Mouse (Mus musculus) embryonic facial prominence, embryonic 14.5 days (tissue): Measurements from ENCODE around the gene Gabpb1. TPM values are rescaled to one million over a fixed set of nuclear protein-coding genes. Genes with fewer than 3 reads are reported as not detected.

Experiments
- ATAC-seq: fragments of 200-750 bp; cut with Nextera tagmentation; 2 replicates; pipeline ENCODE4 v1.8.0; 2017; ENCODE audit warnings: low read depth, moderate number of reproducible peaks, moderate TSS enrichment
- DNase-seq: peaks from one replicate; pipeline ENCODE4 v3.0.0-alpha.2; 2015; ENCODE audit warnings: low spot score
- H3K27ac ChIP-seq: fragments of 300-500 bp; sonication (generic); replicated peaks from 2 replicates; pipeline ENCODE4 v1.5.1; 2014; ENCODE audit warnings: low read depth, mild to moderate bottlenecking, low read length, moderate library complexity
- H3K27me3 ChIP-seq: fragments of 300-500 bp; sonication (generic); replicated peaks from 2 replicates; pipeline ENCODE4 v1.6.1; 2014; ENCODE audit warnings: low read length; ENCODE audit not compliant: control insufficient read depth, insufficient read depth
- H3K36me3 ChIP-seq: fragments of 300-500 bp; sonication (generic); 2 replicates; pipeline ENCODE4 v1.6.1; 2014; ENCODE audit warnings: low read length, mixed read lengths; ENCODE audit not compliant: control insufficient read depth, insufficient read depth
- H3K4me1 ChIP-seq: fragments of 300-500 bp; sonication (generic); 2 replicates; pipeline ENCODE4 v1.6.1; 2014; ENCODE audit warnings: antibody characterized with exemption, low read length; ENCODE audit not compliant: control insufficient read depth, insufficient read depth
- H3K4me2 ChIP-seq: fragments of 300-500 bp; sonication (generic); 2 replicates; pipeline ENCODE4 v1.6.1; 2014; ENCODE audit warnings: low read depth, mild to moderate bottlenecking, low read length, moderate library complexity, mixed read lengths
- H3K4me3 ChIP-seq: fragments of 300-500 bp; sonication (generic); 2 replicates; pipeline ENCODE4 v1.5.1; 2014; ENCODE audit warnings: low read depth, mild to moderate bottlenecking, low read length
- H3K9ac ChIP-seq: fragments of 300-500 bp; sonication (generic); 2 replicates; pipeline ENCODE4 v1.6.1; 2014; ENCODE audit warnings: low read depth, mild to moderate bottlenecking, low read length, moderate library complexity, mixed read lengths
- H3K9me3 ChIP-seq: fragments of 300-500 bp; sonication (generic); 2 replicates; pipeline ENCODE4 v1.6.1; 2016; ENCODE audit warnings: low read length; ENCODE audit not compliant: control insufficient read depth
- WGBS: fragments of 180-500 bp; shearing (Covaris S2); extraction: QIAGEN DNeasy Blood & Tissue Kit; methylation state at CpG from one replicate; pipeline ENCODE4 v1.1.7; 2014; 5-methylcytosine and 5-hydroxymethylcytosine counted together
- polyA plus RNA-seq: library from polyadenylated mRNA; unstranded; fragments of >200 nt; fragmentation: Nextera tagmentation; extraction: Ambion mirVana; gene quantifications from 2 replicates; pipeline ENCODE4 v1.2.1, GENCODE M21; 2014

Gabpb1 gene
- polyA plus RNA-seq = 43.1 and 47.9 TPM in 2 replicates

- Histone ChIP-seq H3K4me3 (peak within 1 kb of the TSS; percentile 96), H3K27me3 (no peaks in the 10 kb centered on the region), H3K27ac (peak within 1 kb of the TSS; percentile 100), H3K9me3 (peaks cover 5% of the 10 kb centered on the region; the same call in 1 of the 2 replicates), H3K4me1 (peaks cover 25% of the 10 kb centered on the region), H3K36me3 (peaks cover 26% of the 10 kb centered on the region), H3K4me2 (peak within 1 kb of the TSS; percentile 80), H3K9ac (peak within 1 kb of the TSS; percentile 100)
- WGBS = 27% methylated on average over 12 of the region's 12 CpGs
- ATAC-seq (no peak), DNase-seq (no peak)
Observed at GRCm38 (mm10) chr2:126676122-126676515, at the start of gene Gabpb1. Gene Gabpb1 (minus strand): TSS chr2:126676337.

DNA sequence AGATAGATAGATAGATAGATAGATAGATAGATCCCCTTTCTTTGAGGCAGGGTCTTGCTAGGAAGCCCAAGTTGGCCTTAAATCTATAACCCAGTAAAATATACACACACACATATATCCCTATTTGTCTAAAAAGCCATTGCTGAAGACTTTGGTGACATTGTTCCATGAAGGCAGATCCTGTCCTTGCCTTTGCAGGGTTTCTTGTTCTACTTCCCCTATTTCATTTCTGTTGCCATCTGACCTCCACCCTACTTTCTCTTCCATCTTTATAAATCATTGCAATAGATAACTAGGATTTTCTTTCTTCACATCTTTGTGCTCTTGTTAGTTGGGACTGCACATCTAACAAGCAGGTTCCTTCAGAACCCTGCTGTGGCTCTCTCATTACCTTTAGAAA is 36.8 kb upstream of the Gabpb1 start:
- Histone ChIP-seq H3K4me1 (0 out of 2 replicates have a peak, but pooled peaks cover 8% of the 10 kb centered on the region), H3K27ac (no peak overlapping the region), H3K9me3 (no peaks in the 10 kb centered on the region), H3K4me2 (no peak overlapping the region), H3K36me3 (no peaks in the 10 kb centered on the region), H3K27me3 (no peaks in the 10 kb centered on the region), H3K4me3 (no peak overlapping the region), H3K9ac (no peak overlapping the region)
- DNase-seq (no peak), ATAC-seq (no peak)

DNA sequence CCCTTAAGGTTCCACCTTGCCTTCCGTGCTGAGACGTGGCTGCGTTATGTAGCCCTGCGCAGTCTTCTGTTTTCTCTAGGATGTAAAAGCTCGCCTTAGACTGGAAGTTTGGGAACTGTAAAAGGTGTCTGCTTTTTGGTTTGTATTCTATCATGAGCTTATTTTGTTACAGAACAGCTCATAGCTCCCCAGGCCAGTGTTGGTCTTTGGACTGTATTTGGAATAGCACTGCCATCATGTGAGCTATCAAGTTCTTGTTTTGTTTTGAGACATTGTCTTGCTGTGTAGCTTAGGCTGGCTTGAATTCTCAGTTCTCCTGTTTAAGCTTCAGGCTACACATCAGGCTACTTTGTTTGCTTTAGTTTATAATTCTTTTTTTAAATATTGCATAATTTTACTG is 36.4 kb upstream of the Gabpb1 start:
- DNase-seq = no peak
- Histone ChIP-seq H3K4me1 (0 out of 2 replicates have a peak, but pooled peaks cover 9% of the 10 kb centered on the region), H3K4me2 (no peak overlapping the region), H3K36me3 (no peaks in the 10 kb centered on the region), H3K27me3 (no peaks in the 10 kb centered on the region), H3K9me3 (no peaks in the 10 kb centered on the region), H3K9ac (no peak overlapping the region), H3K27ac (no peak overlapping the region), H3K4me3 (no peak overlapping the region)
- ATAC-seq = no peak
- 94% methylated on average over 5 of the region's 5 CpGs for WGBS

DNA sequence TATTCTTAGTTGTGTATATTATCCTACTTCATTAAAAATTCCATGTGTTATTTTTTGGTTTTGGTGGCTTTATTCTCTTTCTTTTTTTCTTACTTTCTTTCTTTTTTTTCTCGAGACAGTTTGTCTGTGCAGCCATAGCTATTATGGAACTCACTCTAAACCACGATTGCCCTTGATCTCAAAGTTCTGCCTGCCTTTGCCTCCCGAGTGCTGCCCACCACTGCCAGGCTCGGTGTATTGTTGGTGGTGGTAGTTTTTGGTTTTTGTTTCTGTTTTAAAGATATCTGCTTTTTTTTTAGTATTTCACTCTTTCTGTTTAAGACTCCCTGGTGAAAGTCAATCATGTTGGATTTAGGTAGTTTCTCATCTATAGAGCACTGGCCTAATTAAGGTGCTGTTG is 32.2 kb upstream of the Gabpb1 start:
- DNase-seq = no peak
- WGBS = 77% methylated on average over 4 of the region's 4 CpGs
- H3K27ac ChIP-seq = no peak overlapping the region
- peak overlapping the region; percentile 61 for H3K4me2 ChIP-seq
- ATAC-seq = no peak
- H3K4me3 ChIP-seq = peak overlapping the region; percentile 92
- 0 out of 2 replicates have a peak, but pooled peaks cover 9% of the 10 kb centered on the region for H3K4me1 ChIP-seq
- no peaks in the 10 kb centered on the region for H3K36me3 ChIP-seq
- no peaks in the 10 kb centered on the region for H3K9me3 ChIP-seq
- H3K9ac ChIP-seq = peak overlapping the region; percentile 93
- 0 out of 2 replicates have a peak, but pooled peaks cover 5% of the 10 kb centered on the region for H3K27me3 ChIP-seq

DNA sequence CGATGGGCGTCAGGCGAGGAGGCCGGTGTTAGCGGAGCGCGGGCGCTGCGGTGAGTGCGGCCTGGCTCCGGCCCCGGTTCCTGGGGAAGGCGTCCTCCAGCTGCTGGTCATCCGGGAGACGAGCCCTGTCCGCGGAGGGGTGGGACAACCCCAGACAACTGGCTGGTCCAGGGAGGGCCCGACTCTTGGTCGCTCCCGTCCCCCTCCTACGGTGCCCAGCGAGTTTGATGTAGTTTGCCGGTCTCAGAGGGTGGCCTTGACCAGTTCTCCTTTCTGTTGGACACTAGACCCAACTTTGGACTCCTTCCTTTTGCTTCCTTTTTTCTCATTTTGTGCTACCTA is 31.3 kb upstream of the Gabpb1 start:
- Histone ChIP-seq H3K4me2 (peak overlapping the region; percentile 61), H3K36me3 (no peaks in the 10 kb centered on the region), H3K4me3 (peak overlapping the region; percentile 92), H3K27ac (peak overlapping the region; percentile 83), H3K9me3 (no peaks in the 10 kb centered on the region), H3K4me1 (0 out of 2 replicates have a peak, but pooled peaks cover 9% of the 10 kb centered on the region), H3K9ac (peak overlapping the region; percentile 93), H3K27me3 (0 out of 2 replicates have a peak, but pooled peaks cover 5% of the 10 kb centered on the region)
- DNase-seq (no peak), ATAC-seq (peak; percentile 80)
- WGBS = 0% methylated on average over 4 of the region's 23 CpGs

DNA sequence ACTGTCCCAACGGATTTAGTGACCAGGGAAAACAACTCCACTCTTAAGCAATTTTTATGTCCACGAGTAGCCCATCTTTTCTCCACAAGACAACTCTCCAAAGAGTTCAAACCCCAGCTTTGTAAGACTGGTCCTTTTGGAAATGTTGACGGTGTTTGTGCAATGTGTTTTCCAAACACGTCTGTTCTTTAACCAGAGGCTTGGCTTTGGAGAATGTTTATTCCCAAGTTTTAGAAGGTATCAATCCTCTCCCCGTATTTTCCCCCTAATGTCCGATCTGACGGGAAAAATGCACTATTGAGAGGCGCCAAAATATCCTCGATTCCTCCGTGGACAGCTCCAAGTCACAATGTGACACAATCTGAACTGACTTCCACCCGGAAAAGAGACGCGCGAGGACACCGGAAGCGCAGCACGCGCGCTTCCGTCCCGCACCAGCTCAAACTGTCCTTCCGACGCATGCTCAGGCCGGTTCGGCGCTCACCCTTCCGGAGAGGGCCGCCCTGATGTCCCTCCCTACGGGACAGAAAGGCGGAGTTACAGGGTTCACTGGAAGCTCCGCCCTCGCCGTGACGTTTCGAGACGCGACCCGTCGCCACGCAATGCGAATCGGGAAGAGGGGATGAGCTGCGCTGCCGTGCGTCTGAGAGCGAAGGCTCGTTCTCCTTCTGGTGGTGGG is 30.8 kb upstream of the Gabpb1 start, which contains the start of gene Usp8:
Gene Usp8, plus strand, starts transcription at position 570 of the 679 bp plus-strand sequence.
- peak within 1 kb of the TSS; percentile 93 for H3K9ac ChIP-seq
- 5% methylated on average over 26 of the region's 47 CpGs for WGBS
- ATAC-seq = peak; percentile 100
- peak within 1 kb of the TSS; percentile 83 for H3K27ac ChIP-seq
- H3K27me3 ChIP-seq = 0 out of 2 replicates have a peak, but pooled peaks cover 5% of the 10 kb centered on the region
- no peaks in the 10 kb centered on the region for H3K36me3 ChIP-seq
- peak; percentile 98 for DNase-seq
- H3K4me1 ChIP-seq = 0 out of 2 replicates have a peak, but pooled peaks cover 9% of the 10 kb centered on the region
- H3K9me3 ChIP-seq = no peaks in the 10 kb centered on the region
- H3K4me2 ChIP-seq = peak within 1 kb of the TSS; percentile 61
- H3K4me3 ChIP-seq = peak within 1 kb of the TSS; percentile 92

DNA sequence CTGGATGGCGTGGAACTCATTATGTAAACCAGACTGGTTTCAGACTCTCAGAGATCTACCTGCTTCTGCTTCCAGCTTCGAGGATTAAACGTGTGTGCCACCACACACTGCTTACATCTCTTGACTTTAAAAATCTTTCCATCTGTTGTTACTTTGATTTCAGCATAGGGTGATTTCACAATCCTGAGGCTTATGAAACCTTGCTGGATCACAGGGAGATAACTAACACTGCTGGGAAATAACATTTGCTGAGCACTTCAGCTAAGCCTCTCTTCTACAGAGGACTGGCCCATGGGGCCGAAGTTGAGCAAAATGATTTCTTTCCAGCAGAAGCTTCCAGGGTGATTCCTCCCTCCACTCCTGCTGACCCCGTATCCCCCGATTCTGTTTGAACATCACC is 19.1 kb upstream of the Gabpb1 start:
- H3K27me3 ChIP-seq = no peaks in the 10 kb centered on the region; the same call in 1 of the 2 replicates
- no peaks in the 10 kb centered on the region for H3K9me3 ChIP-seq
- no peak overlapping the region for H3K27ac ChIP-seq
- no peak overlapping the region for H3K4me2 ChIP-seq
- ATAC-seq = no peak
- no peak for DNase-seq
- no peaks in the 10 kb centered on the region for H3K4me1 ChIP-seq
- no peak overlapping the region for H3K9ac ChIP-seq
- H3K36me3 ChIP-seq = no peaks in the 10 kb centered on the region
- no peak overlapping the region for H3K4me3 ChIP-seq
- WGBS = 79% methylated on average over 6 of the region's 6 CpGs

- Histone ChIP-seq H3K9ac (no peak overlapping the region), H3K4me2 (no peak overlapping the region), H3K27ac (no peak overlapping the region), H3K36me3 (no peaks in the 10 kb centered on the region), H3K27me3 (no peaks in the 10 kb centered on the region), H3K4me1 (no peaks in the 10 kb centered on the region), H3K4me3 (no peak overlapping the region), H3K9me3 (no peaks in the 10 kb centered on the region)
- ATAC-seq (no peak), DNase-seq (no peak)
- 82% methylated on average over 3 of the region's 3 CpGs for WGBS
Observed at GRCm38 (mm10) chr2:126691290-126691689, 15.2 kb upstream of the Gabpb1 start.

- Histone ChIP-seq H3K27me3 (no peaks in the 10 kb centered on the region), H3K9ac (no peak overlapping the region), H3K36me3 (peaks cover 31% of the 10 kb centered on the region), H3K27ac (no peak overlapping the region), H3K4me2 (no peak overlapping the region), H3K9me3 (peaks cover 5% of the 10 kb centered on the region; the same call in 1 of the 2 replicates), H3K4me3 (no peak overlapping the region), H3K4me1 (no peaks in the 10 kb centered on the region)
- 95% methylated on average over 1 of the region's 1 CpGs for WGBS
- DNase-seq (no peak), ATAC-seq (no peak)
Observed at GRCm38 (mm10) chr2:126682937-126683336, 6.8 kb upstream of the Gabpb1 start.
